Mouse (Mus musculus): ENCODE measurements around the gene Rbbp9.
"Not testable (repeated sequence)": the region's sequence is repeated elsewhere in the genome, so short reads cannot be mapped to it uniquely, and the experiment has no call there.

Gene Rbbp9

GRCm38 (mm10) chr2:144550529-144550928 lies at the start of gene Rbbp9:
TSS of gene Rbbp9 (minus strand) at chr2:144550869.
- no peak for DNase-seq (ENCODE audit: low read depth, low spot score)

- peak; percentile 74 for DNase-seq (ENCODE audit: low read depth, low spot score)
These were observed 49.4 kb upstream of the Rbbp9 start, which contains the start of gene Dtd1 for GRCm38 (mm10) chr2:144599831-144600687. TSS of gene Dtd1 (plus strand) at chr2:144599897.

- DNase-seq (ENCODE audit: low read depth, low spot score) = no peak
These were observed 47.3 kb upstream of the Rbbp9 start for GRCm38 (mm10) chr2:144598006-144598405.

GRCm38 (mm10) chr2:144593951-144594651 lies 43.4 kb upstream of the Rbbp9 start, which contains the start of gene Smim26:
TSS of gene Smim26 (plus strand) at chr2:144594054.
- peak; percentile 80 for DNase-seq (ENCODE audit: low read depth, low spot score)

- not testable (repeated sequence) for DNase-seq (ENCODE audit: low read depth, low spot score)
These were observed 42.4 kb upstream of the Rbbp9 start for GRCm38 (mm10) chr2:144593036-144593435.

GRCm38 (mm10) chr2:144588723-144589122 lies 38.1 kb upstream of the Rbbp9 start:
- DNase-seq (ENCODE audit: low read depth, low spot score) = no peak

GRCm38 (mm10) chr2:144555820-144556552 lies 5.3 kb upstream of the Rbbp9 start, which contains the start of gene Sec23b:
TSS of gene Sec23b (plus strand) at chr2:144556229.
- peak; percentile 95 for DNase-seq (ENCODE audit: low read depth, low spot score)

GRCm38 (mm10) chr2:144555286-144555819 lies 4.7 kb upstream of the Rbbp9 start:
- DNase-seq (ENCODE audit: low read depth, low spot score) = no peak

- DNase-seq (ENCODE audit: low read depth, low spot score) = no peak
These were observed 3.2 kb upstream of the Rbbp9 start for GRCm38 (mm10) chr2:144553905-144554304.

- no peak for DNase-seq (ENCODE audit: low read depth, low spot score)
These were observed 3.1 kb downstream of the Rbbp9 start for GRCm38 (mm10) chr2:144547559-144547958.

- DNase-seq (ENCODE audit: low read depth, low spot score) = no peak
These were observed 5.2 kb downstream of the Rbbp9 start for GRCm38 (mm10) chr2:144545481-144545880.

GRCm38 (mm10) chr2:144545061-144545460 lies 5.6 kb downstream of the Rbbp9 start:
- DNase-seq (ENCODE audit: low read depth, low spot score) = no peak

- DNase-seq (ENCODE audit: low read depth, low spot score) = no peak
These were observed 6.0 kb downstream of the Rbbp9 start for GRCm38 (mm10) chr2:144544630-144545029.

- no peak for DNase-seq (ENCODE audit: low read depth, low spot score)
These were observed 7.0 kb downstream of the Rbbp9 start for GRCm38 (mm10) chr2:144543670-144544069.

GRCm38 (mm10) chr2:144541246-144541645 lies 9.4 kb downstream of the Rbbp9 start:
- DNase-seq (ENCODE audit: low read depth, low spot score) = no peak

- DNase-seq (ENCODE audit: low read depth, low spot score) = no peak
These were observed 13.5 kb downstream of the Rbbp9 start for GRCm38 (mm10) chr2:144537123-144537522.

- no peak for DNase-seq (ENCODE audit: low read depth, low spot score)
These were observed 22.9 kb downstream of the Rbbp9 start for GRCm38 (mm10) chr2:144527821-144528174.

- DNase-seq (ENCODE audit: low read depth, low spot score) = peak; percentile 89
These were observed 23.5 kb downstream of the Rbbp9 start, which contains the start of the genes Dzank1 and Polr3f for GRCm38 (mm10) chr2:144526981-144527820. TSS of gene Dzank1 (minus strand) at chr2:144527414. TSS of gene Polr3f (plus strand) at chr2:144527718.

- DNase-seq (ENCODE audit: low read depth, low spot score) = no peak
These were observed 24.8 kb downstream of the Rbbp9 start for GRCm38 (mm10) chr2:144525856-144526255.

- peak; percentile 88 for DNase-seq (ENCODE audit: low read depth, low spot score)
These were observed 30.9 kb downstream of the Rbbp9 start for GRCm38 (mm10) chr2:144519772-144520171.

GRCm38 (mm10) chr2:144514619-144515018 lies 36.0 kb downstream of the Rbbp9 start:
- no peak for DNase-seq (ENCODE audit: low read depth, low spot score)
